8 mouse cellular contexts compared by ENCODE assay signal in the genomic region with DNA sequence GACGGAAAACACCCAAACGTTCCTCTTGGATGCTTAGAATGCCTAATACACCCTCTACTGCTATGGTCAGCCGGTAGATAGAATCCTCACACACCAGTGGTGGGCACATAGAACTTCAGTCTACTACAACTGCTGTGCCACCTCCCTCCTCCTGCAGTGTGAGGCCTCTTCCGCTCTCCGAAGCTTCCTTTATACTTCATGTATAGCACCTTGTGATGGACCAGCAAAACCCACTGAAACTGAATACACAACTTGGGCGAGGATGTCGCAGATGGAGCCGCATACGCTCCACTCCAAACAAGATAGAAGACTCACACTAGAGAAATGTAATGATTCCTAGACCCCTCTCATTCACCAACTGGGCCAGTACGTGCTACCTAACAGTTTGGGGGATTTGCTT. TPM values are rescaled to one million over a fixed set of nuclear protein-coding genes. Genes with fewer than 3 reads are reported as not detected.
A peak's percentile ranks its signal among the peaks of the same experiment; 100 is the strongest.
DNase-seq lines count a peak whose midpoint lies in the region; ATAC-seq and TF ChIP-seq lines count a peak whose summit lies in the region.

No protein-coding gene starts in this region.

- no peak overlapping the region; the same call in 1 of the 2 replicates for H3K9ac ChIP-seq in stomach, postnatal 0 days (ENCODE audit: low read length)

- H3K4me3 ChIP-seq in embryonic fibroblast, embryonic 13.5 days (ENCODE audit: insufficient read depth, low read length), result peak overlapping the region; percentile 95
- peak overlapping the region; percentile 89 for H3K4me3 ChIP-seq in stomach, postnatal 0 days (ENCODE audit: low read depth, low read length)

- no peaks in the 10 kb centered on the region for H3K4me1 ChIP-seq in embryonic fibroblast, embryonic 13.5 days (ENCODE audit: control insufficient read depth, insufficient read depth, low read length)
- peaks cover 4% of the 10 kb centered on the region; the same call in 1 of the 2 replicates for H3K4me1 ChIP-seq in stomach, postnatal 0 days (replicated peaks; ENCODE audit: control insufficient read depth, insufficient read depth)

- no peaks in the 10 kb centered on the region for H3K36me3 ChIP-seq in stomach, postnatal 0 days (ENCODE audit: control insufficient read depth, insufficient read depth, low read length)

- peak overlapping the region; percentile 69 for H3K4me2 ChIP-seq in stomach, postnatal 0 days (replicated peaks; ENCODE audit: low read depth)

- 35% methylated on average over 10 of the region's 10 CpGs for WGBS in stomach, postnatal 0 days

- DNase-seq in adrenal gland, adult 2 months, result peak; percentile 25
- no peak for DNase-seq in adrenal gland, postnatal 14 days
- peak; percentile 30 for DNase-seq in ES-CJ7 (ENCODE audit: low read depth, low spot score)
- peak; percentile 44 for DNase-seq in mesoderm, embryonic 11.5 days (ENCODE audit: low read depth, low spot score)
- DNase-seq in stomach, postnatal 0 days (ENCODE audit: low spot score), result no peak

- no peaks in the 10 kb centered on the region for H3K27me3 ChIP-seq in stomach, postnatal 0 days (ENCODE audit: control insufficient read depth, insufficient read depth, low read length)

- H3K27ac ChIP-seq in embryonic fibroblast, embryonic 13.5 days (ENCODE audit: insufficient read depth, low read length), result no peak overlapping the region
- H3K27ac ChIP-seq in stomach, postnatal 0 days (replicated peaks), result peak overlapping the region; percentile 3; the same call in 1 of the 2 replicates

- TF ChIP-seq POLR2A in embryonic fibroblast, embryonic 13.5 days (IDR thresholded peaks at IDR 0.05; ENCODE audit: low read depth, low read length), result no peak

- no peaks in the 10 kb centered on the region for H3K9me3 ChIP-seq in stomach, postnatal 0 days (ENCODE audit: control insufficient read depth, low read length)

- no peak for TF ChIP-seq EP300 in stomach, postnatal 0 days (optimal IDR thresholded peaks at IDR 0.05)

- no peak for TF ChIP-seq CTCF in embryonic fibroblast, embryonic 13.5 days (IDR thresholded peaks at IDR 0.05; ENCODE audit: borderline replicate concordance, insufficient read depth, low read length)
- no peak for TF ChIP-seq CTCF in stomach, postnatal 0 days (IDR thresholded peaks at IDR 0.05; ENCODE audit: low read depth)

- peak; percentile 38 for ATAC-seq in inflammation-experienced regulatory T-cells, adult 6 months
- no peak for ATAC-seq in stomach, postnatal 0 days (ENCODE audit: low FRiP score, low TSS enrichment)
- no peak for ATAC-seq in cerebellum, adult (ENCODE audit: insufficient number of reproducible peaks, low FRiP score, low TSS enrichment)

RNA-seq across cellular contexts. Expression of gene Btg3, which starts 1.8 kb away (rescaled TPM):
- total RNA-seq in adrenal gland, adult 2 months (2021), result 10 to 100 TPM; 28.4 to 33.6 TPM
- polyA plus RNA-seq in adrenal gland, adult 2 months (2012; rRNA removed), result 0.95 and 1.1 TPM in 2 replicates
- 29.6 and 38.2 TPM in 2 replicates for total RNA-seq in adrenal gland, postnatal 14 days (2021)
- polyA plus RNA-seq in embryonic fibroblast, embryonic 13.5 days (2011; ENCODE audit: insufficient read length, low read depth, missing spikeins), result 40.8 and 45.6 TPM in 2 replicates
- polyA plus RNA-seq in inflammation-experienced regulatory T-cells, adult 6 months (2017; shearing (Covaris generic)), result 10 to 100 TPM in 1 of 3 experiments, 1 to 10 TPM in 2; 6.6 to 12.3 (median 8.0) TPM
- 50.4 and 53.5 TPM in 2 replicates for polyA plus RNA-seq in stomach, postnatal 0 days (2015; fragmentation: Nextera tagmentation; extraction: Ambion mirVana)

Comparison
In these comparisons a context has a peak if more than half of its experiments do, and no peak if none do; other contexts are left out.
1. DNase-seq: peak in adrenal gland, adult 2 months (single experiment), ES-CJ7 (single experiment) and mesoderm, embryonic 11.5 days (single experiment); none in adrenal gland, postnatal 14 days (single experiment) and stomach, postnatal 0 days (single experiment).